Mouse (Mus musculus): ENCODE measurements around the gene Atp9a. TPM values are rescaled to one million over a fixed set of nuclear protein-coding genes. Genes with fewer than 3 reads are reported as not detected.

Gene Atp9a
- polyA plus RNA-seq, 1 experiment from 2014 or later, result 143 TPM

DNA sequence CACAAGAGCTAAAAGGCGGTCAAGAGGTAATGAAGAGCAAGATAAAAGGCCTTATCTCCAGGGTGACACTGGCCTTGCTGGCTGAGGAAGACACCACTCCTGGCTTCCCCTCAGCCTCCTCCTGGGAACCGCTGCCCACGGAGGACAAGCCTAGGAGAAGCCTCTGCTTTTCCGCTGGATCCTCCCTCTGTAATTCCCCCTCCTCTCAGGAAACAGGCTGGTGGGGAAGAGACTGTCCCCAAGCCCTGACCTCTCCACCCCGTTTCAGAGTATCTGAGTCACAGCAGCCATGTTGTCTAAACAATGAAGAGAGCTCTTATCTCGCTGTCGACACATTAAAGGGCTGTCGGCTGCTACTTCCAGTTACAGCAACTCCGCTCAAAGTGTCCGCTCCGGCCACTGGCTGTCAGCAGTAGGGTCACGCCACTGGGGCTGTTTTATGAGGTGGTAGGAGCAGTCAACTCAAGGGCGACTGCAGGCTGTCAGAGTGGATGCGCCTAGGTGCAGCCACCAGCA, 108.8 kb downstream of the Atp9a start:
- H3K4me1 ChIP-seq, result no peaks in the 10 kb centered on the region
- no peaks in the 10 kb centered on the region for H3K9me3 ChIP-seq (replicated peaks)
- H3K9ac ChIP-seq (replicated peaks), result no peak overlapping the region
- H3K36me3 ChIP-seq, result peaks cover 53% of the 10 kb centered on the region
- WGBS, result 56% methylated on average over 14 of the region's 14 CpGs
- ATAC-seq (ENCODE audit: low FRiP score), result no peak
- H3K27ac ChIP-seq (replicated peaks), result no peak overlapping the region
- no peak overlapping the region for H3K4me2 ChIP-seq
- H3K27me3 ChIP-seq (replicated peaks), result no peaks in the 10 kb centered on the region
- H3K4me3 ChIP-seq (replicated peaks), result no peak overlapping the region

- Histone ChIP-seq H3K36me3 (peaks cover 45% of the 10 kb centered on the region), H3K27ac (replicated peaks) (no peak overlapping the region), H3K4me3 (replicated peaks) (no peak overlapping the region), H3K4me2 (no peak overlapping the region), H3K9me3 (replicated peaks) (no peaks in the 10 kb centered on the region), H3K9ac (replicated peaks) (no peak overlapping the region), H3K4me1 (no peaks in the 10 kb centered on the region), H3K27me3 (replicated peaks) (no peaks in the 10 kb centered on the region)
- no peak for ATAC-seq (ENCODE audit: low FRiP score)
- WGBS, result 84% methylated on average over 6 of the region's 6 CpGs
Measured at GRCm38 (mm10) chr2:168632543-168632942, 109.7 kb downstream of the Atp9a start.

DNA sequence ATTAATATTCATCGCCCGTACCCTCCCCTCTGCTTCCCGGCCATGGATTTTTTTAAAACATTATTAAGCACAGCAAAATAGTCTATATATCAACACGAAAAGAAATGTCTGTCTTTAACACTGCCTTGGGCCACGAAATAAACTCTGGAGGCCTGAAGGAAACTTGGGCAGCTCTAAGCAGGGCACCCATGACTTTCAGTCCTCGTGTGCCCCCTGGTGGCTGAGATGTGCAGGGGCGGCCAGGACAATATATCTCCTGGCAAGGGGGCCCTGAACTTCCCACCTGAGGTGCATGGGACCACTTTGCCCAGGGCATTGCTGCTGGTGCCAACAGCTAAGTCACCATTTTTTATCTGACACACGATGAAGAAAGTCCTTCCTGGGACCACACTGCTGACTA, 113.4 kb downstream of the Atp9a start:
- peak; percentile 37; the same call in 1 of the 2 replicates for ATAC-seq (ENCODE audit: low FRiP score)
- Histone ChIP-seq H3K36me3 (peaks cover 13% of the 10 kb centered on the region), H3K9ac (replicated peaks) (no peak overlapping the region), H3K4me2 (no peak overlapping the region), H3K9me3 (replicated peaks) (no peaks in the 10 kb centered on the region; the same call in 1 of the 2 replicates), H3K4me3 (replicated peaks) (no peak overlapping the region), H3K27me3 (replicated peaks) (no peaks in the 10 kb centered on the region), H3K4me1 (peaks cover 15% of the 10 kb centered on the region), H3K27ac (replicated peaks) (no peak overlapping the region)
- 24% methylated on average over 8 of the region's 8 CpGs for WGBS

DNA sequence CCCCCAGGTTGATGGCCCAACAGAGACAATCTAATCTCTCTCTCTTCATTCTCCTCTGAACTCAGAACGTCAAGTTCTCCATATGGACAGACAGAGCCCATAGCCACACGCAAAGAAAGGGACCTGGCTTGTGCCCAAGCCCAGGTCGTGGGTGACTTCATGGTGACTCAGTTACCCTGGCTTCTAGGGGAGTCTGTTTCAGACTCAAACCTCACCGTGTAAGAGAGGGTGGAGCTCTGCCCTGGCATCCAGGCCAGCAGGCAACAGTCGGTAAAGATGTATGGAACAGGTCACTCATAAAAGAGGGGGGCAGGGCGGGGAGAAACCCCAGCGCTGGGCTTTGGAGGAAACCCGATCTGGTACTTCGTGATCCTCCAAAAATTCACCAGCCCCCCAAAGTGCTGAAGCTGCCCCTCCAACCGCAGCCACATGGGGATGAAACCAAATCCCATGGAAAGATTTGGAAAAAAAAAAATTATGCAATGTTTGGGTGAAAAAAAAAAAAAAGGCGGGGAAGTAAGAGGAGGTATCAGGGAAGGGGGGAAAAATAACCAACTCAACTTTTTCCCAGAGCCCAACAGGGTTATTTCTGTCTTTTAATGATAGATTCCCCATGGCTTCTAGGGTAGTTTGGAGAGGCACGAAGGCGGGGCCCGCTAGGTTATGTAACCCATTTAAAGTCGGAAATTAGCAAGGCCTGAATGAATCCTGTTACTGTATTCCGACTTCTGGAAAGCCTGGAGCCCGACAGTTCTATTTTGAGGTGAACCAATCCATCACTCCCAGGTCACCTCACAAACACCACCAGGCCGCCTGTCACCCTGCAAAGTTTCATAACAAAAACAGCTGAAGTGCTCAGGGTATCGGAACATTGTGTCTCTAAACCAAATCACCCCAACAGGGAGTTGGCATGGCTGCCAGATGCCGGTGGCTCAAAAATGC, 114.1 kb downstream of the Atp9a start:
- Histone ChIP-seq H3K27ac (replicated peaks) (no peak overlapping the region), H3K36me3 (peaks cover 6% of the 10 kb centered on the region), H3K4me3 (replicated peaks) (no peak overlapping the region), H3K4me2 (no peak overlapping the region), H3K9ac (replicated peaks) (no peak overlapping the region), H3K9me3 (replicated peaks) (no peaks in the 10 kb centered on the region; the same call in 1 of the 2 replicates), H3K27me3 (replicated peaks) (no peaks in the 10 kb centered on the region), H3K4me1 (peaks cover 15% of the 10 kb centered on the region)
- WGBS, result 68% methylated on average over 20 of the region's 20 CpGs
- ATAC-seq (ENCODE audit: low FRiP score), result no peak

DNA sequence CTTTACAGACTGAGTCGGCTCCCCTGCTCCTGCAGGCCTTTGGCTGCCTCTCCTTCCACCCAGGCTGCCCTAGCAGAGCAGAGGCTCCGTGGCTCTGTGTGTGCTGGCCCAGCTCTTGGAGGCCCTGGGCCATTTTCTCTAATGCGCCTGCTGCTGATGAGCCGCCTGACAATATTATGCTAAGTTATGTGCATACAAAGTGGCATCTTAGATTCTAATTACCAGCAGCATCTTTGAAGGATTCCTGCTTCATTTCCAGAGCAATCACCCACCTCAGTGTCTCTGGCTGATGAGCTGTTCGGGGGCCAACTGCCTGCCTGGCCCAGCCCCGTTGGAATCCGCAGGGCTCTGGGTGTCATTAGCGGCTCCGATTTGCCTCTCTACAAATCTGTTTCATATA, 115.8 kb downstream of the Atp9a start:
- Histone ChIP-seq H3K36me3 (no peaks in the 10 kb centered on the region), H3K9me3 (replicated peaks) (no peaks in the 10 kb centered on the region; the same call in 1 of the 2 replicates), H3K27ac (replicated peaks) (peak overlapping the region; percentile 79), H3K4me1 (peaks cover 15% of the 10 kb centered on the region), H3K27me3 (replicated peaks) (no peaks in the 10 kb centered on the region), H3K4me2 (no peak overlapping the region), H3K4me3 (replicated peaks) (no peak overlapping the region), H3K9ac (replicated peaks) (0 out of 2 replicates have a peak overlapping the region, but pooled peaks have one; percentile 23)
- peak; percentile 58 for ATAC-seq (ENCODE audit: low FRiP score)
- WGBS, result 24% methylated on average over 9 of the region's 9 CpGs

DNA sequence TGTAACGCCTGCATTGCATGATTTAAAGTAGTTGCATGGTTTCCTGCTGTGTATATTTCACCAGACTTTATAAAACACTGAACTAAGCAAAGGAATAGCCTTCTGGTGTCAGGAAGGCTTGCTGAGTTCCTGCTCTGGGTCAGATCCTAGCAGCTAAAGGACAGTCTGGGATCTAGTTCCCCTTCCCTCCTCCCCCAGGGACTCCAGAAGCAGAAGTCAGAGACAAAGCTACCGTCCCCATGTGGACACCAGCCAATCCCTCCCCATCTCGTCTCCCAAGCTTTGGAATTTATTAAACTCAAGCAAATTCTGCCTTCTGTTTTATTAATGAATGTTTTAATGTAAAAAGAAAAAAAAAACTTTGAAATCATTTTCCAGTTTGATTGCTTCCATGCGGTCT, 117.1 kb downstream of the Atp9a start:
- Histone ChIP-seq H3K4me3 (replicated peaks) (no peak overlapping the region), H3K36me3 (no peaks in the 10 kb centered on the region), H3K4me2 (no peak overlapping the region), H3K27ac (replicated peaks) (no peak overlapping the region), H3K9me3 (replicated peaks) (no peaks in the 10 kb centered on the region; the same call in 1 of the 2 replicates), H3K27me3 (replicated peaks) (no peaks in the 10 kb centered on the region), H3K9ac (replicated peaks) (no peak overlapping the region), H3K4me1 (peaks cover 15% of the 10 kb centered on the region)
- WGBS, result 64% methylated on average over 4 of the region's 4 CpGs
- no peak for ATAC-seq (ENCODE audit: low FRiP score)

- no peak overlapping the region for H3K27ac ChIP-seq (replicated peaks)
- H3K4me2 ChIP-seq, result no peak overlapping the region
- peaks cover 19% of the 10 kb centered on the region for H3K4me1 ChIP-seq
- H3K4me3 ChIP-seq (replicated peaks), result no peak overlapping the region
- 78% methylated on average over 11 of the region's 11 CpGs for WGBS
- no peak overlapping the region for H3K9ac ChIP-seq (replicated peaks)
- no peak for ATAC-seq (ENCODE audit: low FRiP score)
- no peaks in the 10 kb centered on the region for H3K27me3 ChIP-seq (replicated peaks)
- H3K36me3 ChIP-seq, result no peaks in the 10 kb centered on the region
- H3K9me3 ChIP-seq (replicated peaks), result no peaks in the 10 kb centered on the region; the same call in 1 of the 2 replicates
Measured at GRCm38 (mm10) chr2:168621111-168621802, 121.0 kb downstream of the Atp9a start.

GRCm38 (mm10) chr2:168618205-168618717, 123.9 kb downstream of the Atp9a start:
- ATAC-seq (ENCODE audit: low FRiP score), result peak; percentile 18; the same call in 1 of the 2 replicates
- no peaks in the 10 kb centered on the region for H3K36me3 ChIP-seq
- H3K9ac ChIP-seq (replicated peaks), result no peak overlapping the region
- no peak overlapping the region for H3K4me3 ChIP-seq (replicated peaks)
- H3K4me2 ChIP-seq, result no peak overlapping the region
- H3K27ac ChIP-seq (replicated peaks), result peak overlapping the region; percentile 35
- H3K4me1 ChIP-seq, result peaks cover 17% of the 10 kb centered on the region
- no peaks in the 10 kb centered on the region for H3K27me3 ChIP-seq (replicated peaks)
- 45% methylated on average over 15 of the region's 15 CpGs for WGBS
- H3K9me3 ChIP-seq (replicated peaks), result no peaks in the 10 kb centered on the region

DNA sequence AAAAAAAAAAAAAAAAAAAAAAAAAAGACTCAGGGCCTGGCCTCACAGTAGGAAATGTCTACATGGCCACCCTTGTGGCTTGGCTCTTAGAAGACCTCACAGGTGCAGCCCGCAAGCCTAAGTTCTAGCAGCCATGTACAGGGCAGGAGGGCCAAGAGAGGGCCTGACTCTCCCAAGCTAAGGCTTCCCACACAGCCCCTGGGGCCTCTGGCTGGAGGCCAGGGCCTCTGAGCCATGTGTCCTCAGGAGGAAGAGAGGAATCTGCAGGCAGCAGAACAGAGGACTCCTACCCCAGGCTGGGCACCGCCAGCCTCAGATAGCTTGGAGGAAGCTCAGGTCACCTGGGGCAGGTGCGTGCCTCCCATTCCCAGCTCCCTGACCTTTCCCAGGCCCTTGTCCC, 127.0 kb downstream of the Atp9a start:
- H3K4me1 ChIP-seq, result peaks cover 25% of the 10 kb centered on the region
- no peak overlapping the region for H3K4me3 ChIP-seq (replicated peaks)
- no peaks in the 10 kb centered on the region for H3K36me3 ChIP-seq
- no peak overlapping the region for H3K4me2 ChIP-seq
- H3K9ac ChIP-seq (replicated peaks), result no peak overlapping the region
- H3K27me3 ChIP-seq (replicated peaks), result no peaks in the 10 kb centered on the region
- no peak for ATAC-seq (ENCODE audit: low FRiP score)
- no peaks in the 10 kb centered on the region for H3K9me3 ChIP-seq (replicated peaks)
- H3K27ac ChIP-seq (replicated peaks), result no peak overlapping the region
- WGBS, result 81% methylated on average over 3 of the region's 3 CpGs

- Histone ChIP-seq H3K9me3 (replicated peaks) (no peaks in the 10 kb centered on the region), H3K4me1 (peaks cover 33% of the 10 kb centered on the region), H3K4me3 (replicated peaks) (no peak overlapping the region), H3K27me3 (replicated peaks) (no peaks in the 10 kb centered on the region), H3K27ac (replicated peaks) (no peak overlapping the region), H3K36me3 (no peaks in the 10 kb centered on the region), H3K9ac (replicated peaks) (no peak overlapping the region), H3K4me2 (no peak overlapping the region)
- no peak for ATAC-seq (ENCODE audit: low FRiP score)
- 80% methylated on average over 18 of the region's 18 CpGs for WGBS
Measured at GRCm38 (mm10) chr2:168614170-168614872, 127.9 kb downstream of the Atp9a start.

Data from neural tube, embryonic 15.5 days (tissue).